Mouse (Mus musculus) liver, embryonic 14.5 days (tissue): ENCODE results near the gene Scaf8. TPM values are rescaled to one million over a fixed set of nuclear protein-coding genes. Genes with fewer than 3 reads are reported as not detected.
A peak's percentile ranks its signal among the peaks of the same experiment; 100 is the strongest.

Experiments used
- ATAC-seq: fragments of 200-750 bp; cut with Nextera tagmentation; 2 replicates; pipeline ENCODE4 v1.8.0; 2017; ENCODE audit warnings: moderate number of reproducible peaks, mild to moderate bottlenecking, moderate library complexity; ENCODE audit not compliant: insufficient read depth
- DNase-seq, 3 experiments: peaks; one replicate each; pipeline ENCODE4 v3.0.0-alpha.2; 2012 to 2013; ENCODE audit warnings: low read depth in 3 of 3, low spot score in 3 of 3
- H3K27ac ChIP-seq: fragments of 300-500 bp; sonication (generic); 2 replicates; pipeline ENCODE4 v1.5.1; 2014; ENCODE audit warnings: moderate library complexity, mild to moderate bottlenecking, control low read depth, inconsistent platforms
- H3K27me3 ChIP-seq: fragments of 300-500 bp; sonication (generic); 2 replicates; pipeline ENCODE4 v1.6.1; 2014; ENCODE audit warnings: mild to moderate bottlenecking, low read length, moderate library complexity; ENCODE audit not compliant: control insufficient read depth, insufficient read depth
- H3K36me3 ChIP-seq: fragments of 300-500 bp; sonication (generic); replicated peaks from 2 replicates; pipeline ENCODE4 v1.6.1; 2014; ENCODE audit warnings: low read depth; ENCODE audit not compliant: control insufficient read depth, insufficient read depth
- H3K4me1 ChIP-seq, 2 experiments: fragments of 200-500 bp in 1 of 2; fragments of 300-500 bp in 1 of 2; sonication (generic) in 1 of 2; replicated peaks; 2 replicates each; pipeline ENCODE4 v1.6.1; 2012 to 2014; ENCODE audit warnings: antibody characterized with exemption in 1 of 2, inconsistent platforms in 1 of 2, low read length in 1 of 2; ENCODE audit not compliant: control insufficient read depth in 2 of 2, insufficient read depth in 2 of 2
- H3K4me2 ChIP-seq: fragments of 300-500 bp; sonication (generic); 2 replicates; pipeline ENCODE4 v1.6.1; 2014; ENCODE audit warnings: low read depth, mild to moderate bottlenecking, control low read depth, moderate library complexity
- H3K4me3 ChIP-seq, 2 experiments: fragments of 200-500 bp in 1 of 2; fragments of 300-500 bp in 1 of 2; sonication (generic) in 1 of 2; 2 replicates each; pipeline ENCODE4 v1.5.1; 2012 to 2014; ENCODE audit warnings: low read depth in 2 of 2, low read length in 2 of 2, mild to moderate bottlenecking in 2 of 2, control low read depth in 1 of 2, inconsistent platforms in 1 of 2, moderate library complexity in 1 of 2; ENCODE audit not compliant: insufficient read depth in 1 of 2
- H3K9ac ChIP-seq: fragments of 300-500 bp; sonication (generic); replicated peaks from 2 replicates; pipeline ENCODE4 v1.6.1; 2014; ENCODE audit warnings: mild to moderate bottlenecking, control low read depth, moderate library complexity
- H3K9me3 ChIP-seq: fragments of 300-500 bp; sonication (generic); 2 replicates; pipeline ENCODE4 v1.6.1; 2016; ENCODE audit warnings: low read length, mixed read lengths; ENCODE audit not compliant: control insufficient read depth
- CTCF ChIP-seq: IDR thresholded peaks from 2 replicates; pipeline ENCODE4 v1.5.1; 2016; ENCODE audit warnings: antibody characterized with exemption, low read depth, control low read depth
- EP300 ChIP-seq: IDR thresholded peaks from 2 replicates; pipeline ENCODE4 v1.6.1; 2016; ENCODE audit warnings: antibody characterized with exemption, low read depth
- WGBS: fragments of 180-500 bp; shearing (Covaris S2); extraction: QIAGEN DNeasy Blood & Tissue Kit; methylation state at CpG from one replicate; pipeline ENCODE4 v1.1.7; 2014; ENCODE audit not compliant: insufficient replicate concordance; 5-methylcytosine and 5-hydroxymethylcytosine counted together
- polyA plus RNA-seq, 2 experiments: library from polyadenylated mRNA; depleted of rRNA in 1 of 2; stranded (reverse) in 1 of 2; unstranded in 1 of 2; fragments of >200 nt; fragmentation: Nextera tagmentation in 1 of 2; extraction: Ambion mirVana in 1 of 2; gene quantifications; 2 replicates each; pipeline versions ENCODE4 v1.2.1 to v1.2.3; 2012 to 2014

The Scaf8 gene
- polyA plus RNA-seq, 2 experiments: 8.2 to 10.1 TPM

DNA sequence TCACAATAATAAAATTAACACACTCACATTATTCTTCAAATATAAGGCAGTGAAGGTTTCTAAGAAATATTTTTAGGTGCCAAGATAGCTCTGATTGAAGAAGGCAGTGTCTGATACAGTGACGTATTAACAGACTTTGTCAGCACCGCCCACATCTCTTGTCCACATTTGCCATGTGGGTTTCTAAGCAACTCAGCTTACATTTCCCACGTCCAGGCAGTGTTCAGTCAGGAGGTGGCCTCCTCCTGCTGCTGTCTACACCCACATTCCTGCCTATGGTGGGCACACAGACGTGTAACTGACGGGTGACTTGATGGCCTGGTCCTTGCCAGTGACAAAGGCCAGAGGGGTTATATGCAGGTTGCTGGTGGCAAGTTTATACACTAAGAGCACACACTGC, 104.1 kb downstream of the Scaf8 start:
- H3K9ac ChIP-seq: no peak overlapping the region
- TF ChIP-seq CTCF (no peak), EP300 (no peak)
- H3K9me3 ChIP-seq: no peaks in the 10 kb centered on the region
- H3K4me3 ChIP-seq: no peak overlapping the region
- DNase-seq: no peak
- H3K4me1 ChIP-seq: peaks cover 0 to 11% of the 10 kb centered on the region in 2 experiments; a peak in 2 of 4 replicates
- no peak overlapping the region for H3K4me2 ChIP-seq
- peaks cover 4% of the 10 kb centered on the region for H3K36me3 ChIP-seq
- ATAC-seq: no peak
- no peak overlapping the region for H3K27ac ChIP-seq
- no peaks in the 10 kb centered on the region for H3K27me3 ChIP-seq
- 57% methylated on average over 5 of the region's 5 CpGs for WGBS

DNA sequence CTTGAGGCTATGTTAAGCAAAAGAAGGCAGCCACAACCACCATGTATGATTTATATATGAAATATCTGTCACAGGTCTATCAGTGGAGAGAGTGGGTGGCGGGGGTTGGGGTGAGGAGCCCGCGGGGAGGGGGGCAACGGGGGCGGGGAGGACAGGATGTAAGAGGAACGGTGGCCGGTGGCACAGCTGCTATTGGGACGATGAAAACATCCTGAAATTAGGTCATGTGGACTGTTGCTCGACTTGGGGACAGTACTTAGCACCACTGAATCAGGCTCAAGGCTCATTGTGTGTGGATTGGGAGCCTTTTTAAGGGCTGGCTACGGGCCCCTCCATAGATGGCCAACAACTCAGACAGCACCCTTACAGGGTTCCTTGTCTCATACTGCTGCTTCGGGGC, 105.4 kb downstream of the Scaf8 start:
- Histone ChIP-seq H3K9ac (no peak overlapping the region), H3K36me3 (peaks cover 4% of the 10 kb centered on the region)

DNA sequence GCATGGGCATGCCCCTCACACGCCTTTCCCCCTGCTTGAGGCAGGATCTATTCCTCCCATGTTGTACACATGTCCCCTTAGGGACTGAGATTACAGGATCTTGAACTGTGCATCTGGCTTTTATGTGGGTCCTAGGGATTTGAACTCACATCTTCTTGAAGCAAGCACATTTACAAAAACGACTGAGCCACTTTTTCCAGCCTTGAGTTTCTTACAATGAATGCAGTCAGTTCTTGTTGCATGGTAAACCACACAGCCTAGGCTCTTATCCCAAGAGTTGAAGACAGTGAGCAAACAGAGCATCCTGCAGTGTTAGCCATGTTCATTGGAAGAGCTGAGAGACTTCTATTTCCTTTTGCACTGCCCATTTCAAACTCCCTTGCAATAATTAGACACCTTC, 108.3 kb downstream of the Scaf8 start:
- H3K27ac ChIP-seq: no peak overlapping the region
- no peaks in the 10 kb centered on the region for H3K9me3 ChIP-seq
- no peaks in the 10 kb centered on the region for H3K27me3 ChIP-seq
- no peak for ATAC-seq
- WGBS: 38% methylated on average over 2 of the region's 2 CpGs
- peaks cover 0 to 11% of the 10 kb centered on the region in 2 experiments; a peak in 2 of 4 replicates for H3K4me1 ChIP-seq
- no peak for DNase-seq
- TF ChIP-seq EP300: no peak
- TF ChIP-seq CTCF: no peak
- no peaks in the 10 kb centered on the region for H3K36me3 ChIP-seq
- no peak overlapping the region for H3K4me2 ChIP-seq
- no peak overlapping the region for H3K4me3 ChIP-seq
- H3K9ac ChIP-seq: no peak overlapping the region

More for the DNA sequence above, 105.4 kb downstream of the Scaf8 start:
- Histone ChIP-seq H3K27ac (no peak overlapping the region), H3K4me2 (no peak overlapping the region), H3K27me3 (no peaks in the 10 kb centered on the region), H3K4me1 (peaks cover 0 to 11% of the 10 kb centered on the region in 2 experiments; a peak in 2 of 4 replicates), H3K9me3 (no peaks in the 10 kb centered on the region), H3K4me3 (no peak overlapping the region)
- 33% methylated on average over 11 of the region's 11 CpGs for WGBS
- TF ChIP-seq EP300: no peak
- no peak for TF ChIP-seq CTCF
- DNase-seq: no peak
- no peak for ATAC-seq

DNA sequence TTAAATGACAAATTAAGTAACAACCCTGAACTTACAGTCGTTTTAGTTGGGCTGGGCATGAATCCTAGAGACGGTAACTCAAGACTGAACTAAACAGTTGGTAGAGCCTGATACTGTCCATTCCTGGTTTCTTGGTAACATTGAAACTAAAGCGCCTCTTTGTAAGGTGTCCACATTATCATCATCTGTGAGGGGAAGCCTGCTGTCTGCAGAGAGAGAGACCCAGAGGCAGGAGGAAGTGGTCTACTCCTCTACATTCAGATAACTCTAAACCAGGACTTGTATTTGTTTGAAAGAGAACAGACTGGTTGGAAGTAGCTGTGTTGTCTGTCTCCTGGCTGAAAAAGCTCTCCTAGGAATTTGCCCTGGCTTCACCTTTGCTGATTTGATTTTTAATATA, 108.9 kb downstream of the Scaf8 start:
- H3K27ac ChIP-seq: no peak overlapping the region
- WGBS: 15% methylated on average over 3 of the region's 3 CpGs
- TF ChIP-seq CTCF (no peak), EP300 (no peak)
- no peak overlapping the region for H3K4me3 ChIP-seq
- H3K4me2 ChIP-seq: no peak overlapping the region
- no peak for DNase-seq
- no peaks in the 10 kb centered on the region for H3K36me3 ChIP-seq
- ATAC-seq: no peak
- no peaks in the 10 kb centered on the region for H3K9me3 ChIP-seq
- H3K27me3 ChIP-seq: no peaks in the 10 kb centered on the region
- peaks cover 0 to 11% of the 10 kb centered on the region in 2 experiments; a peak in 2 of 4 replicates for H3K4me1 ChIP-seq
- no peak overlapping the region for H3K9ac ChIP-seq

DNA sequence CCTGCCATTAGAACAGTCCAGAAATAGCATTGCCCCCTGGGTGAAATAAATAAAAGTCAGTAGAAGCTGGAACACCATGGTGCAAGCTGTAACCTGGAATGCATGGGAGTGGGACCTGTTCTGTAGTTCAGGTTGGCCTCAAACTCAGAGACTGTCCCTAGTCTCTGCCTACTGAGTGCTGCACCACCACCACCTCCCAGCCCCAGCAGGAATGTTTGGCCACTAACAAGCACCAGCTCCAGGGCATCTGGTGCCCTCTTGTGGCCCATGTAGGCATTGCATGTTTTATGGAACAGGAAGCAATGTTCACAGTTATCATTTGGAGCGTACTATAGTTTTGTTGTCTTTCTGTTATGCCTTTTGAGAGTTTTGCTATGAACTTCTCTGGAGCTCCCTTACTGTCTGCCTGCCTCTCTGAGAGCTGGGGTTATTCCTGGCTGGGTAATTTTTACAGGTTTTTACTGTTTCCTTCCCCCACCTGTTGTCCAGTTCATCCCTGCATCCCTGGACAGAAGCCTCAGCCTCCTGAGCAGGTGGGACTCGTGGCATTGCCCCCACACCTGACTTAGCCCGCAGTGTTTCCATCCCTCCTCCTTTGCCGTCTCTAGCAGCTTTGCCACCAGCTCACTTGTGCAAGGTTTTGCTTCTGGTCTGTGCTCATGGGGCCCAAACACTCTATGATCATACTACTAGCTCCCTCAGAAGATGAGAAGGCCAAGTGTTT, 109.8 kb downstream of the Scaf8 start:
- H3K4me1 ChIP-seq: peaks cover 0 to 11% of the 10 kb centered on the region in 2 experiments; a peak in 2 of 4 replicates
- WGBS: 42% methylated on average over 4 of the region's 4 CpGs

More for the DNA sequence above, 109.8 kb downstream of the Scaf8 start:
- Histone ChIP-seq H3K9me3 (no peaks in the 10 kb centered on the region), H3K9ac (no peak overlapping the region), H3K36me3 (no peaks in the 10 kb centered on the region), H3K27ac (no peak overlapping the region), H3K4me2 (no peak overlapping the region), H3K4me3 (no peak overlapping the region), H3K27me3 (no peaks in the 10 kb centered on the region)
- TF ChIP-seq CTCF (peak; percentile 99), EP300 (no peak)
- peak; percentile 53 to 66 (median 57) for DNase-seq
- ATAC-seq: peak; percentile 52
